Comparison of ENCODE assay signal across 18 mouse cellular contexts in the genomic region with DNA sequence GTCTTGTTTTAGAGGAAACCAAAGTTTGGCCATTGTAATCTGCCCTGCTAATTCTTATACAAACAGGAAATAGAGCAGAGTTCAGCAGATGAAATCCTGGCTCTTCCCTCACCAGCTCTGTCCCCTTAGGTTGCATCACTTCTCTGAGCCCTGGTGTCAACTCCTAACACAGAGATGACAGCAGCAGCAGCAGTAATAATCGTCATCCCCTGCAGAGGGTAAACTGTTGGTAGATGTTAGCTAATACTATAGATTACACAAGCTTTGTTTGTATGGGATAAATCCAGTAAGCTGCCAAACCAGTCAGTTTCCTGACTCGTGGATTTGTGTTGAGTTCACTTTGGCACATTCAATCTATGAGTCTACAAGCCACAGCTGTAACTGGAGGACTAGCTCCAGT. TPM values are rescaled to one million over a fixed set of nuclear protein-coding genes. Genes with fewer than 3 reads are reported as not detected.
DNase-seq lines count a peak whose midpoint lies in the region; ATAC-seq and TF ChIP-seq lines count a peak whose summit lies in the region.
"Had no signal": no experiment of that assay in that cellular context is flagged by ENCODE, and none has a peak within 500 bp of the region (broad histone marks: within the 10 kb centered on the region; RNA-seq: fewer than 3 reads in every experiment).

No protein-coding gene starts in this region.

- WGBS in liver, embryonic 14.5 days (ENCODE audit: insufficient replicate concordance), result 51% methylated on average over 2 of the region's 2 CpGs
- 73% methylated on average over 2 of the region's 2 CpGs for WGBS in midbrain, embryonic 10.5 days

- intact Hi-C loops in gastrocnemius, adult 2 months (cut with DNase I), result no loop called here
- intact Hi-C loops in gastrocnemius, postnatal 36 days (cut with DNase I), result no loop called here

- H3K36me3 ChIP-seq in liver, embryonic 14.5 days (replicated peaks; ENCODE audit: control insufficient read depth, insufficient read depth, low read depth), result no peaks in the 10 kb centered on the region; the same call in 1 of the 2 replicates
- H3K36me3 ChIP-seq in midbrain, embryonic 10.5 days, result no peaks in the 10 kb centered on the region
- H3K36me3 ChIP-seq: embryonic facial prominence, embryonic 12.5 days; forebrain, embryonic 15.5 days; limb, embryonic 12.5 days; midbrain, embryonic 12.5 days had no signal

- H3K27ac ChIP-seq in gastrocnemius, adult 2 months, result peak overlapping the region; percentile 41; the same call in 1 of the 2 replicates
- H3K27ac ChIP-seq in liver, embryonic 14.5 days, result no peak overlapping the region
- no peak overlapping the region for H3K27ac ChIP-seq in midbrain, embryonic 10.5 days (replicated peaks)
- H3K27ac ChIP-seq: embryonic facial prominence, embryonic 12.5 days; forebrain, embryonic 15.5 days; kidney, postnatal 0 days; limb, embryonic 12.5 days; midbrain, embryonic 12.5 days had no signal

- no peaks in the 10 kb centered on the region for H3K27me3 ChIP-seq in liver, embryonic 14.5 days (ENCODE audit: control insufficient read depth, insufficient read depth, low read length)
- H3K27me3 ChIP-seq in midbrain, embryonic 10.5 days (ENCODE audit: low read depth, poor library complexity, severe bottlenecking), result no peaks in the 10 kb centered on the region
- H3K27me3 ChIP-seq: embryonic facial prominence, embryonic 12.5 days; forebrain, embryonic 15.5 days; limb, embryonic 12.5 days; midbrain, embryonic 12.5 days had no signal

- TF ChIP-seq EP300 in liver, embryonic 14.5 days (IDR thresholded peaks at IDR 0.05; ENCODE audit: low read depth), result no peak

- ATAC-seq in common myeloid progenitor, adult 5-6 weeks (replicated peaks; ENCODE audit: low read depth, poor library complexity, severe bottlenecking), result peak; percentile 47; the same call in 1 of the 2 replicates
- ATAC-seq in liver, embryonic 14.5 days (ENCODE audit: insufficient read depth), result peak; percentile 73
- peak; percentile 83 for ATAC-seq in megakaryocyte progenitor cell, adult 5-6 weeks (replicated peaks; ENCODE audit: poor library complexity)
- ATAC-seq: forebrain, embryonic 15.5 days had no signal

- H3K4me2 ChIP-seq in liver, embryonic 14.5 days (ENCODE audit: low read depth), result no peak overlapping the region
- H3K4me2 ChIP-seq: embryonic facial prominence, embryonic 12.5 days; forebrain, embryonic 15.5 days; limb, embryonic 12.5 days; midbrain, embryonic 12.5 days had no signal

- TF ChIP-seq CTCF in gastrocnemius, adult 2 months (IDR thresholded peaks at IDR 0.05), result no peak
- TF ChIP-seq CTCF in liver, embryonic 14.5 days (IDR thresholded peaks at IDR 0.05; ENCODE audit: low read depth), result no peak

- peaks cover 5 to 19% of the 10 kb centered on the region in 2 experiments; a peak in 3 of 4 replicates for H3K4me1 ChIP-seq in liver, embryonic 14.5 days (replicated peaks; ENCODE audit: control insufficient read depth in 2 of 2, insufficient read depth in 2 of 2, low read length in 1 of 2)
- H3K4me1 ChIP-seq in midbrain, embryonic 10.5 days, result peaks cover 13% of the 10 kb centered on the region
- H3K4me1 ChIP-seq: midbrain, embryonic 12.5 days had no signal

- DNase-seq in gastrocnemius, adult 2 months, result no peak
- DNase-seq in gastrocnemius, postnatal 36 days, result no peak
- DNase-seq in liver, embryonic 14.5 days (ENCODE audit: low read depth in 3 of 3, low spot score in 3 of 3), result peak; percentile 18 to 30 (median 19)
- DNase-seq in midbrain, embryonic 10.5 days (ENCODE audit: low spot score), result no peak
- DNase-seq in kidney, postnatal 25 days, result no peak
- no peak for DNase-seq in frontal cortex, postnatal 10 days (ENCODE audit: low spot score in 2 of 2)
- DNase-seq: adrenal gland, postnatal 10 days; cerebellum, adult 11 months; gastrocnemius, postnatal 14 days; heart, postnatal 14 days; thymus, adult 18-20 months had no signal

- H3K9ac ChIP-seq in liver, embryonic 14.5 days (replicated peaks), result no peak overlapping the region
- H3K9ac ChIP-seq: embryonic facial prominence, embryonic 12.5 days; forebrain, embryonic 15.5 days; limb, embryonic 12.5 days; midbrain, embryonic 12.5 days had no signal

- no peak overlapping the region for H3K4me3 ChIP-seq in gastrocnemius, adult 2 months
- H3K4me3 ChIP-seq in liver, embryonic 14.5 days (ENCODE audit: insufficient read depth in 1 of 2, low read depth in 2 of 2, low read length in 2 of 2), result no peak overlapping the region
- H3K4me3 ChIP-seq in midbrain, embryonic 10.5 days, result no peak overlapping the region
- H3K4me3 ChIP-seq: embryonic facial prominence, embryonic 12.5 days; forebrain, embryonic 15.5 days; limb, embryonic 12.5 days; midbrain, embryonic 12.5 days had no signal

- H3K9me3 ChIP-seq in liver, embryonic 14.5 days (ENCODE audit: control insufficient read depth, low read length), result no peaks in the 10 kb centered on the region
- H3K9me3 ChIP-seq in midbrain, embryonic 10.5 days (replicated peaks), result no peaks in the 10 kb centered on the region
- H3K9me3 ChIP-seq: embryonic facial prominence, embryonic 12.5 days; forebrain, embryonic 15.5 days; limb, embryonic 12.5 days; midbrain, embryonic 12.5 days had no signal

RNA-seq across cellular contexts. Expression of a gene that starts 40.1 kb away (rescaled TPM):
- total RNA-seq in gastrocnemius, adult 2 months (2021), result 1 to 10 TPM; 2.5 to 4.2 TPM
- 1 to 10 TPM; 4.1 to 4.4 TPM for total RNA-seq in gastrocnemius, postnatal 36 days (2021)
- 11.3 and 15.5 TPM in 2 replicates for total RNA-seq in common myeloid progenitor, adult 5-6 weeks (2017)
- polyA plus RNA-seq in liver, embryonic 14.5 days (2012; rRNA removed), result 15.2 and 17.9 TPM in 2 replicates
- 14.2 and 16.8 TPM in 2 replicates for polyA plus RNA-seq in liver, embryonic 14.5 days (2014; fragmentation: Nextera tagmentation; extraction: Ambion mirVana)
- 9.1 and 9.4 TPM in 2 replicates for total RNA-seq in megakaryocyte progenitor cell, adult 5-6 weeks (2015)
- total RNA-seq in megakaryocyte progenitor cell, adult 5-6 weeks (2017), result 5.9 TPM in 2 replicates
- 10.6 and 11.1 TPM in 2 replicates for polyA plus RNA-seq in midbrain, embryonic 10.5 days (2016; fragmentation: Nextera tagmentation; extraction: Ambion mirVana)

Comparison
In these comparisons a context has a peak if more than half of its experiments do, and no peak if none do; other contexts are left out.
1. DNase-seq: peak in liver, embryonic 14.5 days (3 of 3); none in gastrocnemius, adult 2 months (single experiment), gastrocnemius, postnatal 36 days (0 of 2), midbrain, embryonic 10.5 days (single experiment), kidney, postnatal 25 days (0 of 2) and frontal cortex, postnatal 10 days (0 of 2).
2. Peak in every context shown above with its lines, with median percentiles within 50 percentile points of each other: ATAC-seq.